Mouse (Mus musculus) neural tube, embryonic 11.5 days (tissue): ENCODE results near the gene Acadvl. TPM values are rescaled to one million over a fixed set of nuclear protein-coding genes. Genes with fewer than 3 reads are reported as not detected.

Experiments
- ATAC-seq: fragments of 200-750 bp; cut with Nextera tagmentation; 2 replicates; pipeline ENCODE4 v1.8.0; 2017; ENCODE audit warnings: moderate number of reproducible peaks, mild to moderate bottlenecking, moderate TSS enrichment, moderate library complexity; ENCODE audit not compliant: insufficient read depth, low FRiP score, low TSS enrichment
- DNase-seq: peaks from one replicate; pipeline ENCODE4 v3.0.0-alpha.2; 2015; ENCODE audit warnings: low spot score
- H3K27ac ChIP-seq: fragments of 300-500 bp; sonication (generic); 2 replicates; pipeline ENCODE4 v1.5.1; 2014; ENCODE audit warnings: low read depth, mild to moderate bottlenecking, low read length
- H3K27me3 ChIP-seq: fragments of 300-500 bp; sonication (generic); 2 replicates; pipeline ENCODE4 v1.6.1; 2014; ENCODE audit warnings: mild to moderate bottlenecking, low read length, mixed read lengths; ENCODE audit not compliant: control insufficient read depth, insufficient read depth
- H3K36me3 ChIP-seq: fragments of 300-500 bp; sonication (generic); 2 replicates; pipeline ENCODE4 v1.6.1; 2014; ENCODE audit warnings: mild to moderate bottlenecking, low read length, moderate library complexity, mixed read lengths; ENCODE audit not compliant: control insufficient read depth, insufficient read depth
- H3K4me1 ChIP-seq: fragments of 300-500 bp; sonication (generic); 2 replicates; pipeline ENCODE4 v1.6.1; 2014; ENCODE audit warnings: low read length, mixed read lengths; ENCODE audit not compliant: control insufficient read depth, insufficient read depth
- H3K4me2 ChIP-seq: fragments of 300-500 bp; sonication (generic); 2 replicates; pipeline ENCODE4 v1.6.1; 2014; ENCODE audit warnings: low read depth, mild to moderate bottlenecking, moderate library complexity
- H3K4me3 ChIP-seq: fragments of 300-500 bp; sonication (generic); 2 replicates; pipeline ENCODE4 v1.5.1; 2014; ENCODE audit warnings: low read depth, low read length
- H3K9ac ChIP-seq: fragments of 300-500 bp; sonication (generic); 2 replicates; pipeline ENCODE4 v1.6.1; 2014; ENCODE audit warnings: mild to moderate bottlenecking, low read length
- H3K9me3 ChIP-seq: fragments of 300-500 bp; sonication (generic); 2 replicates; pipeline ENCODE4 v1.6.1; 2016; ENCODE audit warnings: low read length; ENCODE audit not compliant: control insufficient read depth
- WGBS: fragments of 180-500 bp; shearing (Covaris S2); extraction: QIAGEN DNeasy Blood & Tissue Kit; methylation state at CpG from one replicate; pipeline ENCODE4 v1.1.7; 2014; 5-methylcytosine and 5-hydroxymethylcytosine counted together
- polyA plus RNA-seq: library from polyadenylated mRNA; unstranded; fragments of >200 nt; fragmentation: Nextera tagmentation; extraction: Ambion mirVana; gene quantifications from 2 replicates; pipeline ENCODE4 v1.2.1, GENCODE M21; 2014

The Acadvl gene
- polyA plus RNA-seq, 1 experiment from 2014 or later = 54.1 TPM

DNA sequence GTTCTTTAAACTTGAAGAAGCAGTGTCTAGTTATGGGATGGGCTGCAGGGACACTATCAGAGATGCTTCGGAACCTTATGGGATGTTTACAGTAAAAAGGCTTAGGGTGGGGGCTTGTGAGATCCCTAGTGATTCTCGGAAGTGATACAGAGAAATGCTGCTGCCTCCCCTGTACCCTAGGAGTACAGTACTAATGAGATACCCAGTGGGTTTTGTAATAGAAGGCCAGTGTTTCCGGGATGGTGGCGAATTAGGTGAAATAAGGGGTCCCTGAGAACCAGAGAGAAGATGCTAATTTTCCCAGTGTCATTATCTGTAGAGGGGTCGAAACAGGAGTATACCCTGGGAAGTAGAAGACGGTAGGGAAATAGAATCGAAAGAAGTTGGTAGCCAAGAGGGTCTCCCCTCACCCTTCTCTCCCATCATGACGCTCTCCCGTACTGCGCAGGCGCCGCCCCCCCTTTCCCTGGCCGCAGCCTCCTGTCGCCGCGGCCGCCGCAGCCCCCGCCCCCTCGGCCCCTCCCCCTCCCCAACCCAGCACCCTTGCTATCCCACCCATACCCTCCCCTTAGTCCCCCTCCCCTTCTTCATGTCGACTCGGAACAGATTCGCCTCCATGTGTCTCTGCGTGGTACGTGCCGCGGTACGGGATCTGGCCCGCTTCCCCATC, 8.4 kb upstream of the Acadvl start:
- peak overlapping the region; percentile 60 for H3K4me2 ChIP-seq
- no peaks in the 10 kb centered on the region for H3K27me3 ChIP-seq
- ATAC-seq (no peak), DNase-seq (peak; percentile 73)
- H3K36me3 ChIP-seq = no peaks in the 10 kb centered on the region
- peak overlapping the region; percentile 44 for H3K9ac ChIP-seq
- no peaks in the 10 kb centered on the region for H3K9me3 ChIP-seq
- WGBS = 6% methylated on average over 21 of the region's 29 CpGs
- no peak overlapping the region; the same call in 1 of the 2 replicates for H3K27ac ChIP-seq
- H3K4me1 ChIP-seq = peaks cover 45% of the 10 kb centered on the region
- H3K4me3 ChIP-seq = peak overlapping the region; percentile 35

DNA sequence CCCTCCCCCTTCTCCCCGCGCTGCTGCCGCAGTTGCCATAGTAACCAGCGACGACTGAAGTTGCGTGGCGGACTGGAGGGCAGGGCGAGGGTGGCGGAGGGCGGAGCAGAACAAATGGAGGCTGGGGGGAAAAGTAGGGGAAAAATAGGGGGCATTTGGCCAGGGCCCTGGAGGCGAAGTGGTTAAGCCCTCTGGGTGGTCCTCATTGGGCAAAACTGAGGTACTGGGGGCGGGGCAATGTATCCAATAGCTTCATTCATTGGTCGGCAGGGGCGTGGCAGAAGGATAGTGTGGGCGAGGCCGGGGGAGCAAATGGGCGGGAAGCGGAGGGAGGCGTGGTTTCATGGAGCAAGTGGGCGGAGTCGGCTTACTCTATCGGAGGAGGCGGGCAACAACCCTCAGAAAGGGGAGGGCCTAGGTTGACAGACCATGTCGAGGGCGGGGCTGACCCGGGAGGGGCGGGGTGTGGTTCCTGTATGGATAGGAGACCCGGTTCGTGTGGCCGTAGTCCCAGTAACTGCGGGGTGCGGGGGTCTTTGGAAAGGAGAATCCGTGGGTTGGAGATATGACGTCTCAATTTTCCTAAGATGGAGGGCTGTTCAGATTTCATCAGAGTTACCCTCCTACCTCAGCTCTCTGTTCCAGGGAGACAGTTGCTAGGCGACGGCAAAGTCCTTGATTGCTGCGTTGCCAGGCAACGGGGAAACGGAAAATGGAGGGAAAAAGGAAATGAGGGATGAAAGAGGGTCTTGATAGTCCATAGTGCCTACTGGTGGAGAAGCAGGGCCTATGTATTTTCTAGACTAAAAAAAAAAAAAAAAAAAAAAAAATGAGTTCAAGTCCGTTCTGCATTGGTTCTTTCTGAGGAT, 6.3 kb upstream of the Acadvl start:
- WGBS = 2% methylated on average over 40 of the region's 40 CpGs
- peaks cover 36% of the 10 kb centered on the region for H3K4me1 ChIP-seq
- peak; percentile 74 for ATAC-seq
- no peaks in the 10 kb centered on the region for H3K27me3 ChIP-seq
- peak overlapping the region; percentile 26 for H3K9ac ChIP-seq
- no peaks in the 10 kb centered on the region for H3K36me3 ChIP-seq
- peak overlapping the region; percentile 90 for H3K4me2 ChIP-seq
- peak; percentile 99 for DNase-seq
- peak overlapping the region; percentile 69 for H3K27ac ChIP-seq
- H3K4me3 ChIP-seq = peak overlapping the region; percentile 27
- H3K9me3 ChIP-seq = no peaks in the 10 kb centered on the region

DNA sequence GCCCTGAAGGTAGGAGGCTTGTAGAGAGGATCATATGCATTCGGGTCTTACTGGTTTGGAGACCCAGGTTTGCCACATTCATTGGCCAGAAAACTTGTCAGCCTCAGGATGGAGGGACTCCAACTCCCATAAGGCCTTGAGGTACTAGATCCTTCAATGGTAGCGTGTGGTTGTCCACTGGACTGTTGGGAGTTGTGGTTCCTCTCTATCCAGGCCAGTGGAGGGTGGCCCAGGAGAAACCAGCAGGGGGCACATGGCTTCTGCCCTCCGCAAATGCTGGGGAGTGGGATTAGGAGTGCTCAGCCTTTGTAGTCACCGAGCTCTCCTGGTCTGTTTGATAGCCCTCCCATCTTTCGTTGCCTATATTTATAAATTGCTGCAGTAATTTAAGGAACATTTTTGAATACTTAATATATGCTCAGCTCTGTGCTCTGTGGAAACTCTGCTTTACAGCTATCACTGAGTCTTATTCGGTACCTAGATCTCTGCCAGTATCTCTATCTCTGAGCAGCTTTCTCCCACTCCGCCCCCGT, 5.6 kb upstream of the Acadvl start:
- under 1% methylated on average over 8 of the region's 8 CpGs for WGBS

DNA sequence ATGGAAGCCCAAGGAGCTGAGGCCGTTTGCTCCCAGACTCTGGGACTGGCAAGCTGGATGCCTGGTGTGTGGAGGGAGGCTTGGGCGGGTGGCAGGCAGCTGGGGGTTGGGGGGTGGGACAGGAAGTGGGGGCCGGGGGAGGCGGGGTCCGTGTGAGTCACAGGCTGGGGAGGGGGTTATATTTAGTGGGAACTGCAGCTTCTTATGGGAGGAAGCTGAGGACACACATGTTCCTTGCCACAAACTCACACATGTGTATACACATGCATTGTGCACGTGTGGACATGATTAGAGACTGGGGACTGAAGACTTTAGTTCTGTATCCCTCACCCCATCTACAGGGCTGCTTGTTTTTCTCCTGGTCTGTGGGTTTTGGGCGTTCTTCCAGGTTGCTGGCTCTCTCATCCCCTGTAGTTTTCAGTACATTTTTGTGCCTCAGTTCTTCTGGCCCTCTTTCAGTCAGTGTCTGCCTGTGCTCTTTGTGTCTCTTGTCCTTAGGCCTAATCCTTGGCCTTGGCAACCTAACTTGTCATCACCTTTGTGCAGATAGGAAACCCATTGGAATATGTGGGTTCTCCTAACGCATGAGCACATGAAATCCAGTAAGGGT, 4.9 kb upstream of the Acadvl start:
- DNase-seq = no peak
- peak overlapping the region; percentile 67; the same call in 1 of the 2 replicates for H3K4me3 ChIP-seq
- peak overlapping the region; percentile 90 for H3K4me2 ChIP-seq
- H3K4me1 ChIP-seq = peaks cover 28% of the 10 kb centered on the region
- H3K27ac ChIP-seq = no peak overlapping the region; the same call in none of the 2 replicates
- WGBS = 15% methylated on average over 8 of the region's 8 CpGs
- no peak for ATAC-seq
- no peak overlapping the region for H3K9ac ChIP-seq
- no peaks in the 10 kb centered on the region for H3K9me3 ChIP-seq
- no peaks in the 10 kb centered on the region for H3K27me3 ChIP-seq
- no peaks in the 10 kb centered on the region for H3K36me3 ChIP-seq

More for the DNA sequence above, 5.6 kb upstream of the Acadvl start:
- Histone ChIP-seq H3K9ac (peak overlapping the region; percentile 26), H3K27me3 (no peaks in the 10 kb centered on the region), H3K9me3 (no peaks in the 10 kb centered on the region), H3K4me3 (peak overlapping the region; percentile 27), H3K27ac (peak overlapping the region; percentile 69), H3K36me3 (no peaks in the 10 kb centered on the region), H3K4me1 (peaks cover 29% of the 10 kb centered on the region), H3K4me2 (peak overlapping the region; percentile 90)
- ATAC-seq (peak; percentile 72), DNase-seq (peak; percentile 85)

DNA sequence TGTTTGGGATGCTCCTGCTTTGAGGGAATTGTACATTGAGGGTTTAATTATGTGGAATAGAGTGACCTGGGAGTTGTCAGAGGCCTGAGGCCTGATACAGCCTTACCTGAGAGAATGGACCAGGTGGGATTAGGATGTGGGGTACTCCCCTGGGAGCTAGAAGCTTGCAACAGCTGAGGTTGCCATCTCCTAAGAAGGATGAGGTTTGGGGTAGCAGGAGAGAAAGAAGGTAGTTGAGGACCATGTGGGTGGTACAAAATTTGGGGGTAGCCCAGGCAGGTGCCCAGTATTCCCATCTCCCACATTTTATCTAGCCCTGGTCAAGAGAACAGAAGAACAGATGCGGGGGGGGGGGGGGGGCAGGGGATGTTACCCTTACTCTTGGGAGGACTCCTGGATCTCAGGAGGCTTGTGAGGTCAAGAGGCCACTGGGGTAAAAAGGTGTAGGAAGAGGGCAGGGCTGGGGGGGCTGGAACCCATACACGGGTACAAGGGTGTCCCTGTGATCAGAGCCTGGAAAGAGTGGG, 4.3 kb upstream of the Acadvl start:
- ATAC-seq = no peak
- DNase-seq = no peak
- H3K9me3 ChIP-seq = no peaks in the 10 kb centered on the region
- peak overlapping the region; percentile 90 for H3K4me2 ChIP-seq
- H3K9ac ChIP-seq = no peak overlapping the region
- H3K4me3 ChIP-seq = peak overlapping the region; percentile 67
- H3K27me3 ChIP-seq = no peaks in the 10 kb centered on the region
- 53% methylated on average over 2 of the region's 2 CpGs for WGBS
- peaks cover 31% of the 10 kb centered on the region for H3K4me1 ChIP-seq
- H3K27ac ChIP-seq = no peak overlapping the region
- H3K36me3 ChIP-seq = no peaks in the 10 kb centered on the region

DNA sequence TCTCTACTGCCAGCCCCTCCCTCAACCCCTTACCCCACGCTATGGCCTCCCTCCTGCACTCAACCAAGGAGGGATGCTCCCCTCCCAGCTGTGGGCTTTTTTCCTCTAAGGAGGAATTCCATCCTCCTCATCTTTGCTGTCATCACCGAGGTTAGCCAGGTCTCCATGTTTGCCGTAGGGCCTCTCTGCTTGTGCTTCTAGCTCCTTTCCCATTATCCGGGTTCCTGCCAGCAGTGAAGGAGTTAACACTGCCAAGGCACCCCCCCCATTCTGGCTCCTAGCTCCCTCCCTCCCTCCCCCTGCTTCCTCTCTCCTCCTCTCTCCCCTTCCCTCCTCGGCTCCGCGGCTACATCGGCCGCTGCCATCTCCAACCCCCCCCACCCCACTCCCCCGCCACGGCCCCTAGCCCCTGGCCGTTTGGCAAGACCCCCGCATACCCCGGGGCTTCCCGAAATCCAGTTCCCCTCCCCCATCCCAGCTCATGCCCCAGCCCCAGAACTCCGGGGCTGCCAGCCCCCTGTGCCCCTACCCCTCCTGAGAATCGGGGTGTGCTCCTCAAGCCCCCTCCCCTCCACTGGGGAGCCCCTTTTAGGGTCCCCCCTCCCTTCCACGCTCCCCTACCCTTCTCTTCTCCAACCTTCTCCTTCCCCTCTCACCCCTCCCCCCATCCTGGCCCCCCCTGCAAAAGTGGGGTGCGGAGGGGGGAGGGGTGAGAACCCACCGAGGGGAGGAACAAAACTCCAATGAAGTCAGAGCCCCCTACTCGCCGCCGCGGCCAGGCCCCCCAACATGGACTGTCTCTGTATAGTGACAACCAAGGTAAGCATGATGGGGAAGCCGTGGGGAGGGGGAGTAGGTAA, 3.1 kb upstream of the Acadvl start:
- ATAC-seq (no peak), DNase-seq (peak; percentile 82)
- no peaks in the 10 kb centered on the region for H3K36me3 ChIP-seq
- H3K9me3 ChIP-seq = no peaks in the 10 kb centered on the region
- H3K4me1 ChIP-seq = peaks cover 27% of the 10 kb centered on the region
- WGBS = 1% methylated on average over 20 of the region's 25 CpGs
- peak overlapping the region; percentile 67 for H3K4me3 ChIP-seq
- H3K9ac ChIP-seq = peak overlapping the region; percentile 78
- no peaks in the 10 kb centered on the region for H3K27me3 ChIP-seq
- H3K27ac ChIP-seq = peak overlapping the region; percentile 78
- peak overlapping the region; percentile 90 for H3K4me2 ChIP-seq

DNA sequence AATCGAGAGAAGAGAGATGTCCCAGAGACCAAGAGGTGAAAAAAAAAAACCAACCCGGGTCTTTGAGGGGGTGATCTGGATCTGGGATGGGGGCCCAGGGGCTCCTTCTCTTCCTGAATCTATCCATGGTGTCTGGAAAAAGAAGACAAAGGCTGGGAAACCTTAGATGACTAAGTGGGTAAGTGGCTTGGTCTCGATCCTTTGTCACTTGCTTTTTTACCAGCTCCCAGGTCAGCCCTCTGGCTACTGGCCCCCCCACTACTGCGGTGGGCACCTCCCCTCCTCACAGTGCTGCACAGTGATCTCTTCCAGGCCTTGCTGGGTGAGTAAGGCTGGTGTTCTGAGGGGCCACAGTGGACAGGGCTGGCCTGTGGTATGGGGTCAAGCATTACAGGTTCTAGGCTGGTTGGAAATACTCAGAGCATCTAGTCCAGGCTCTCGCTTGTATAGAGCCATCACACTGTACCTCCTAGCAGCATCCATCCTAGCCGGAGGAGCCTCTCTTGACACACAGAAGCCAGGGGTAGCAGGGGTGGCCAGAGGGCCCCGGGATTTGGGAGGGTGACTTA, 2.1 kb upstream of the Acadvl start:
- H3K9me3 ChIP-seq = no peaks in the 10 kb centered on the region
- H3K9ac ChIP-seq = no peak overlapping the region
- no peaks in the 10 kb centered on the region for H3K27me3 ChIP-seq
- DNase-seq (no peak), ATAC-seq (no peak)
- no peak overlapping the region for H3K4me2 ChIP-seq
- no peak overlapping the region for H3K27ac ChIP-seq
- H3K4me3 ChIP-seq = no peak overlapping the region
- WGBS = 59% methylated on average over 7 of the region's 7 CpGs
- H3K4me1 ChIP-seq = peaks cover 23% of the 10 kb centered on the region
- peaks cover 2% of the 10 kb centered on the region; the same call in 1 of the 2 replicates for H3K36me3 ChIP-seq
